Mouse (Mus musculus) layer of hippocampus, adult 8-10 months (tissue): ENCODE results near the gene Adgb. TPM values are rescaled to one million over a fixed set of nuclear protein-coding genes. Genes with fewer than 3 reads are reported as not detected.

Experiments
- DNase-seq, 2 experiments: peaks; one replicate each; pipeline ENCODE4 v3.0.0; 2022; ENCODE audit warnings: low spot score in 2 of 2
- total RNA-seq, 4 experiments: library from RNA; stranded (reverse); gene quantifications; 2 replicates each; pipeline ENCODE4 v1.2.4; 2022

The Adgb gene
- total RNA-seq, 4 experiments from 2014 or later, result 0.39 to 0.90 (median 0.62) TPM

- DNase-seq, result no peak
Measured at GRCm38 (mm10) chr10:10352184-10352583, 119.9 kb downstream of the Adgb start.

GRCm38 (mm10) chr10:10350550-10350949 lies 121.6 kb downstream of the Adgb start:
- no peak for DNase-seq

GRCm38 (mm10) chr10:10343930-10344329 lies 128.2 kb downstream of the Adgb start:
- DNase-seq, result no peak

- no peak for DNase-seq
Measured at GRCm38 (mm10) chr10:10325560-10325959, 146.6 kb downstream of the Adgb start.

- DNase-seq, result peak; percentile 71 to 74
Measured at GRCm38 (mm10) chr10:10322961-10323360, 149.2 kb downstream of the Adgb start.

GRCm38 (mm10) chr10:10321119-10321781 lies 150.9 kb downstream of the Adgb start:
- peak; percentile 74 to 78 for DNase-seq

GRCm38 (mm10) chr10:10320364-10321083 lies 151.6 kb downstream of the Adgb start:
- DNase-seq, result no peak

GRCm38 (mm10) chr10:10318086-10318485 lies 154.0 kb downstream of the Adgb start:
- DNase-seq, result no peak

- DNase-seq, result no peak
Measured at GRCm38 (mm10) chr10:10315631-10316030, 156.5 kb downstream of the Adgb start.

- no peak for DNase-seq
Measured at GRCm38 (mm10) chr10:10314521-10314920, 157.6 kb downstream of the Adgb start.

- no peak for DNase-seq
Measured at GRCm38 (mm10) chr10:10309877-10310426, 162.2 kb downstream of the Adgb start.

- no peak for DNase-seq
Measured at GRCm38 (mm10) chr10:10309056-10309455, 163.1 kb downstream of the Adgb start.

- DNase-seq, result no peak
Measured at GRCm38 (mm10) chr10:10307384-10307783, 164.7 kb downstream of the Adgb start.

- no peak for DNase-seq
Measured at GRCm38 (mm10) chr10:10304370-10304769, 167.8 kb downstream of the Adgb start.

- no peak for DNase-seq
Measured at GRCm38 (mm10) chr10:10301692-10302091, 170.4 kb downstream of the Adgb start.

GRCm38 (mm10) chr10:10300915-10301439 lies 171.1 kb downstream of the Adgb start:
- DNase-seq, result no peak

GRCm38 (mm10) chr10:10299987-10300386 lies 172.1 kb downstream of the Adgb start:
- DNase-seq, result no peak

GRCm38 (mm10) chr10:10287221-10287867 lies 184.8 kb downstream of the Adgb start:
- DNase-seq, result no peak
